Mouse (Mus musculus) cerebellum, adult 18-20 months (tissue): ENCODE data around the gene Trpm2.
"Not testable (repeated sequence)": the region's sequence is repeated elsewhere in the genome, so short reads cannot be mapped to it uniquely, and the experiment has no call there.

Source experiments
- DNase-seq, 2 experiments: peaks; one replicate each; pipeline ENCODE4 v3.0.0; 2021

Gene Trpm2

GRCm38 (mm10) chr10:77976458-77977150 lies 6.2 kb upstream of the Trpm2 start:
- DNase-seq, result no peak

- DNase-seq, result no peak
Observed at GRCm38 (mm10) chr10:77975653-77976052, 5.3 kb upstream of the Trpm2 start.

- no peak for DNase-seq
Observed at GRCm38 (mm10) chr10:77974811-77975210, 4.4 kb upstream of the Trpm2 start.

- no peak for DNase-seq
Observed at GRCm38 (mm10) chr10:77974323-77974722, 4.0 kb upstream of the Trpm2 start.

- DNase-seq, result no peak
Observed at GRCm38 (mm10) chr10:77971709-77972553, 1.6 kb upstream of the Trpm2 start.

- no peak for DNase-seq
Observed at GRCm38 (mm10) chr10:77971191-77971590, 828 bp upstream of the Trpm2 start.

- DNase-seq, result no peak
Observed at GRCm38 (mm10) chr10:77969973-77970325, 414 bp downstream of the Trpm2 start.

GRCm38 (mm10) chr10:77969274-77969972 lies 940 bp downstream of the Trpm2 start:
- DNase-seq, result peak; percentile 82 to 89

GRCm38 (mm10) chr10:77963971-77964370 lies 6.4 kb downstream of the Trpm2 start:
- DNase-seq, result no peak

- no peak for DNase-seq
Observed at GRCm38 (mm10) chr10:77962725-77963124, 7.6 kb downstream of the Trpm2 start.

GRCm38 (mm10) chr10:77950468-77950867 lies 19.9 kb downstream of the Trpm2 start:
- not testable (repeated sequence) for DNase-seq

GRCm38 (mm10) chr10:77939685-77940084 lies 30.7 kb downstream of the Trpm2 start:
- no peak for DNase-seq

GRCm38 (mm10) chr10:77927375-77927774 lies 43.0 kb downstream of the Trpm2 start:
- no peak for DNase-seq

GRCm38 (mm10) chr10:77926140-77926539 lies 44.2 kb downstream of the Trpm2 start:
- peak; percentile 54 to 60 for DNase-seq

GRCm38 (mm10) chr10:77922681-77923080 lies 47.7 kb downstream of the Trpm2 start:
- DNase-seq, result no peak

GRCm38 (mm10) chr10:77921009-77921408 lies 49.4 kb downstream of the Trpm2 start:
- DNase-seq, result no peak

GRCm38 (mm10) chr10:77916636-77917335 lies 53.6 kb downstream of the Trpm2 start:
- peak; percentile 58 to 64 for DNase-seq

GRCm38 (mm10) chr10:77913292-77913691 lies 57.1 kb downstream of the Trpm2 start:
- no peak for DNase-seq

GRCm38 (mm10) chr10:77912605-77913004 lies 57.8 kb downstream of the Trpm2 start:
- peak; percentile 14 to 26 for DNase-seq

- DNase-seq, result peak; percentile 39 to 40
Observed at GRCm38 (mm10) chr10:77902894-77903715, 67.3 kb downstream of the Trpm2 start.

GRCm38 (mm10) chr10:77902211-77902893 lies 68.0 kb downstream of the Trpm2 start, which contains the start of gene Lrrc3:
TSS of gene Lrrc3 (minus strand) at chr10:77902536.
- DNase-seq, result peak; percentile 36 to 55
